Mouse (Mus musculus) heart, adult 2 months (tissue): Measurements from ENCODE around the gene Trim44. TPM values are rescaled to one million over a fixed set of nuclear protein-coding genes. Genes with fewer than 3 reads are reported as not detected.
A peak's percentile ranks its signal among the peaks of the same experiment; 100 is the strongest.

Experiments
- DNase-seq, 2 experiments: peaks; one replicate each; pipeline ENCODE4 v3.0.0; 2021
- H3K27ac ChIP-seq: fragments of 200-600 bp; 2 replicates; pipeline ENCODE4 v1.8.1; 2022
- H3K27me3 ChIP-seq: fragments of 200-500 bp; 2 replicates; pipeline ENCODE4 v1.6.1; 2012; ENCODE audit warnings: mild to moderate bottlenecking, low read length, inconsistent platforms, mixed read lengths; ENCODE audit not compliant: control insufficient read depth, insufficient read depth
- H3K36me3 ChIP-seq: fragments of 200-500 bp; 2 replicates; pipeline ENCODE4 v1.6.1; 2012; ENCODE audit warnings: low read length, inconsistent platforms; ENCODE audit not compliant: control insufficient read depth, insufficient read depth
- H3K4me1 ChIP-seq: fragments of 200-500 bp; 2 replicates; pipeline ENCODE4 v1.6.1; 2011; ENCODE audit warnings: low read length; ENCODE audit not compliant: control insufficient read depth, insufficient read depth
- H3K4me3 ChIP-seq: fragments of 200-600 bp; 2 replicates; pipeline ENCODE4 v1.8.1; 2022
- H3K79me2 ChIP-seq: fragments of 200-500 bp; replicated peaks from 2 replicates; pipeline ENCODE4 v1.6.1; 2012; ENCODE audit warnings: mild to moderate bottlenecking, inconsistent platforms, low read length, moderate library complexity, mixed read lengths; ENCODE audit not compliant: control insufficient read depth, insufficient read depth
- H3K9ac ChIP-seq: fragments of 200-500 bp; 2 replicates; pipeline ENCODE4 v1.6.1; 2012; ENCODE audit warnings: low read depth, mild to moderate bottlenecking, control low read depth, inconsistent platforms, low read length, mixed read lengths
- CTCF ChIP-seq: fragments of 200-600 bp; IDR thresholded peaks from 2 replicates; pipeline ENCODE4 v1.8.1; 2022; ENCODE audit warnings: antibody characterized with exemption, mild to moderate bottlenecking, moderate library complexity
- EP300 ChIP-seq: fragments of 200-500 bp; IDR thresholded peaks from 2 replicates; pipeline ENCODE4 v1.6.1; 2011; ENCODE audit warnings: low read depth, low read length, control low read depth; ENCODE audit not compliant: insufficient read depth
- POLR2A ChIP-seq: fragments of 200-500 bp; IDR thresholded peaks from 2 replicates; pipeline ENCODE4 v1.6.1; 2011; ENCODE audit warnings: mild to moderate bottlenecking, low read depth, low read length, control low read depth; ENCODE audit not compliant: insufficient read depth
- WGBS: fragments of 180-500 bp; shearing (Covaris S2); methylation state at CpG from one replicate; pipeline ENCODE4 v1.1.7; 2018; 5-methylcytosine and 5-hydroxymethylcytosine counted together
- intact Hi-C: fragments of 180-260 bp; cut with DNase I; formaldehyde crosslinking; loops from one replicate; pipeline ENCODE4 v1.15.1; 2025
- polyA plus RNA-seq: library from polyadenylated mRNA; depleted of rRNA; stranded (reverse); fragments of >200 nt; gene quantifications from 2 replicates; pipeline ENCODE4 v1.2.3, GENCODE M21; 2012
- total RNA-seq, 2 experiments: library from RNA; stranded (reverse); gene quantifications; 2 replicates each; pipeline ENCODE4 v1.2.3; 2021

The Trim44 gene
- total and polyA plus RNA-seq, 3 experiments: 13.0 to 28.8 (median 27.7) TPM

DNA sequence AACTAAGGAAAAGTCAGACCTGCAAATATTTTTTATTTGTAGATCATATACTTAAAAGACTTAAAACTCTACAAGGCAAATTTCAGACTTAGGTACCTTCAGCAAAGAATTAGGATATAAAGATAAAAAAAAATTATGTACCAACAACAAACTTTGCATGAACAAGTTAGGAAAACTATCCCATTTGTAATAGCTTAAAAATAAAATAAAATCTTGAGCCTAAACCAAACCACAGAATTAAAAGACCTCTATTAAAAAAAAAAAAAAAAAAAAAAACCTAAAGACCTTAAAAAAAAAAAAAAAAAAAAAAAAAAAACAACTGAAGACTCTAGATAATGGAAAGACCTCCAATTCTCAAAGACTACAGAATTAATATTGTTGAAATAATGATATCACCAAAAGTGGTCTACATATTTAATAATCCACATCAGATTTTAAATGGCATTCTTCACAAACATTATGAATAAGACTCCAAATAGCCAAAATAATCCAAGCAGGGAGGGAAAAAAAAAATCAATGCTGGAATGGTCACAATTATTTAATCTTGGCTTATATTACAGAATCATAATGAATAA is 22.2 kb downstream of the Trim44 start:
- Histone ChIP-seq H3K4me3 (no peak overlapping the region), H3K36me3 (peaks cover 21% of the 10 kb centered on the region), H3K27ac (no peak overlapping the region), H3K9ac (no peak overlapping the region), H3K79me2 (peaks cover 7% of the 10 kb centered on the region; the same call in 1 of the 2 replicates), H3K27me3 (no peaks in the 10 kb centered on the region), H3K4me1 (peaks cover 11% of the 10 kb centered on the region)
- intact Hi-C loops: no loop called here
- TF ChIP-seq CTCF: no peak
- TF ChIP-seq EP300: no peak
- no peak for TF ChIP-seq POLR2A
- no peak for DNase-seq

DNA sequence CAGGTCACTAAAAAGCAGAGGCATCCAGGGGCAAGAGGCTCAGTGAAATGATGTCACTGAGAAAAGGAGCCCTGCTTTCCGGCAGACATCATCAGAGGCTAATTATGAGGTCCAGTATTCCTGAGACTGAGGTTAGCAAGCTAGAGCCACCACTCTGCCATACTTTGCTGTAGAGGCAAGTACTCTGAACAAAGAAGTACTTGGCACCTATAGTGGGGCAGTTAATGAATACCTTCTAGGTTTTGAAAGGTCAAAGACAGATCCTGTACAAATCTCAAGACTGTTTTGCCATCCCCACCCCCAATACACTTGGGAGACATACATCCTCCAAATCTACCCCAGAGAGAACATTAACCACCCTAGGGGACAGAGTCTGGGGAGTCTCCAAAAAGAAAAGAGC is 23.1 kb downstream of the Trim44 start:
- peaks cover 7% of the 10 kb centered on the region; the same call in 1 of the 2 replicates for H3K79me2 ChIP-seq
- H3K9ac ChIP-seq: peak overlapping the region; percentile 38; the same call in 1 of the 2 replicates
- H3K27me3 ChIP-seq: no peaks in the 10 kb centered on the region
- no peak for DNase-seq
- peak overlapping the region; percentile 6; the same call in 1 of the 2 replicates for H3K27ac ChIP-seq
- H3K4me3 ChIP-seq: no peak overlapping the region
- intact Hi-C loops: no loop called here
- WGBS: 39% methylated on average over 1 of the region's 1 CpGs
- no peak for TF ChIP-seq CTCF
- peaks cover 12% of the 10 kb centered on the region for H3K4me1 ChIP-seq
- peaks cover 23% of the 10 kb centered on the region for H3K36me3 ChIP-seq

DNA sequence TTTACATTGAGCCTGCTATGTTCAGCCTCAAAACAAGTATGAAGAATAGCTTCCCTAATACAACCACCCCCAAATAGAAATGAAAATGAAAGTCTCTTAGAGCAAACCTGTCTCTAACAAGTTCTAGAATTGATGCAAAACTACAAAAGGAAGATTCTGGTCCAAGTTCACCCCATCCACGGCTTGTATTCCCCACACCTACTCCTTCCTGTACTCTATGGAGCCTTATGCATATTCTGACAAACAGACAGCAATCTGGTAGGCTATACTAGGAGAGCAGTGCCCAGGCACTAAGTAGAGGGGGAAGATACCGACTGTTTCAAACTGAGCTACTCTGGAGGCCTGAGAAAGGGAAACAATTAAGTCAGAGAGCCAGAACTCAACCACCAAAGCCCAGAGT is 23.6 kb downstream of the Trim44 start:
- peaks cover 13% of the 10 kb centered on the region for H3K4me1 ChIP-seq
- peaks cover 26% of the 10 kb centered on the region for H3K36me3 ChIP-seq
- WGBS: 18% methylated on average over 2 of the region's 2 CpGs
- TF ChIP-seq POLR2A (no peak), CTCF (no peak), EP300 (no peak)
- intact Hi-C loops: no loop called here
- no peak for DNase-seq
- peak overlapping the region; percentile 38; the same call in 1 of the 2 replicates for H3K9ac ChIP-seq
- H3K79me2 ChIP-seq: peaks cover 7% of the 10 kb centered on the region; the same call in 1 of the 2 replicates
- H3K27me3 ChIP-seq: no peaks in the 10 kb centered on the region
- H3K4me3 ChIP-seq: no peak overlapping the region
- peak overlapping the region; percentile 6; the same call in 1 of the 2 replicates for H3K27ac ChIP-seq

DNA sequence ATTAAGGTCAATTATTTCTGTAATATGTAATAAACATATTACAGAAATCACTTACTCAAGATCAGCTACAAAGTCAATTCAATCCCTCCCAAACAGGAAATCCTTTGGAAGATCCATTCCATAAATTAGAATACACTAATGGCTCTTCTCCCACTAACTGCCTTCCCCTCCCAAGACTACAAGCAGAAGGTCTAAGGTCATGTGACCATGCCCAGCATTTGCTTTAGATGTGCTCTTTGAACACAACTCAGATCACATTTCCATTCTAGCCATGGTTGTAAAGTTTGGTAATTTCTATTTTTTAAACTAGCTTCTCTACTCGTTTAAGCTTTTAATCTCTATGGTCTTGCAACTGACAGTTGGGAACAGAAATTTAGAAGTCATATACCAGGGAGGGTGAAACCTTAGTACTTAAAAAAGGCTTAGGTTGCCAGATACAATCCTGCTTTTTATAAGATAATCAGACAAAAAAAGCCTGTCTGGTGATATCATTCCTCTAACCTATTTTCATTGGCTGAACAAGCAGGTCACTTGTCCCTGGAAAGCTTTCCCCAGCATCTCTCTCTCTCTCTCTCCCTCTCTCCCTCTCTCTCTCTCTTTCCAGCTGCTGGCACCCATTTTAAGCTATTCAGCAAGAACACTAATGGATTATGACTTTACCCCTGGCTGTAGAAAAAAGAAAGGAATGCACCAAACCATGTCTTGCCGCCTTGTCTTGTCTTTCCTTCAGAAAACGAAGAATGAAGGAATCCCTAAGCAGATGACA is 24.4 kb downstream of the Trim44 start:
- 77% methylated on average over 3 of the region's 3 CpGs for WGBS
- no peak for DNase-seq
- Histone ChIP-seq H3K27ac (no peak overlapping the region), H3K36me3 (peaks cover 28% of the 10 kb centered on the region), H3K27me3 (no peaks in the 10 kb centered on the region), H3K9ac (no peak overlapping the region), H3K4me1 (peaks cover 15% of the 10 kb centered on the region), H3K4me3 (no peak overlapping the region), H3K79me2 (peaks cover 7% of the 10 kb centered on the region; the same call in 1 of the 2 replicates)
- TF ChIP-seq EP300 (no peak), POLR2A (no peak), CTCF (no peak)
- intact Hi-C loops: no loop called here

DNA sequence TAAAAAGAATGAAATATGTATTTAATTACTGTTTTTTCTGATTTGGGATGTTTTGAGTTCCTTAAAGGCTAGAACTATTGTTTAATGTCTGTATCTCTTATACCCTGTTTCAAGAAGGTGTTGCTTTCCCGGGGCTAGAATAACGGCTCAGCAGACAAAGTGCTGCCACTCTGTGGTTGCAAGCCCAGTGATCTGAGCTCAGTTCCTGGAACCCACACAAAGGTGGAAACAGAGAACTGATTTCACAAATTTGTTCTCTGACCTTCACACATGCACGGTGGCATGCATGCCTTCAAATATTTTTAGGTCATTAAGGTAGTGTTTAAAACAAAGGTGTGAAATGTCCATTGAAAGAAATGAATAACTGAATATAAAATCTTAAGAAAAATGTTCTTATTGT is 25.1 kb downstream of the Trim44 start:
- intact Hi-C loops: no loop called here
- 44% methylated on average over 3 of the region's 3 CpGs for WGBS
- H3K27ac ChIP-seq: no peak overlapping the region
- peaks cover 15% of the 10 kb centered on the region for H3K4me1 ChIP-seq
- H3K9ac ChIP-seq: no peak overlapping the region
- no peak for DNase-seq
- no peak for TF ChIP-seq POLR2A
- no peak for TF ChIP-seq EP300
- peak; percentile 47 for TF ChIP-seq CTCF
- no peak overlapping the region for H3K4me3 ChIP-seq
- H3K36me3 ChIP-seq: peaks cover 28% of the 10 kb centered on the region
- H3K79me2 ChIP-seq: peaks cover 7% of the 10 kb centered on the region
- no peaks in the 10 kb centered on the region for H3K27me3 ChIP-seq

DNA sequence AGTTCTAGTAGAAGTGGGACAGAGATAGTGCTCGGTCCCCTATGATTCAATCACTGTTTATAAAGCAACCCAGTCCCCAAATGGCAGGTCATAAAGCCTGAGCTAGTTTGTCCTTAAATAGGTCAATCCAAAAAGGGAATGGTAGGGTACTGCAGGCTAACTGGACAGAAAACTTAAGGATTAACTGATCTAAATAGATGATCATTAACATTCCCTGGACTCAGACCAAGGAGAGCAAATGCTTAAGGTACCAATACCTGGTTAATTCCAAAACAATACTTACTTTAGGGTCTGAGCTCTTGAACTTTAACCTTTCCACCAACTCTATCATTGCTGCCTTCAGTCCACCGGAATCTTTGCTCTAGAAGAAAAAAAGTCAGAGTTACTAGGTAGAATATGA is 27.0 kb downstream of the Trim44 start:
- TF ChIP-seq CTCF: no peak
- DNase-seq: no peak
- Histone ChIP-seq H3K79me2 (peaks cover 8% of the 10 kb centered on the region), H3K9ac (no peak overlapping the region), H3K27ac (no peak overlapping the region), H3K36me3 (peaks cover 28% of the 10 kb centered on the region), H3K4me3 (no peak overlapping the region), H3K27me3 (no peaks in the 10 kb centered on the region), H3K4me1 (peaks cover 15% of the 10 kb centered on the region)
- WGBS: 95% methylated on average over 2 of the region's 2 CpGs
- intact Hi-C loops: no loop called here
